Mouse (Mus musculus): ENCODE measurements around the gene Egfl8. TPM values are rescaled to one million over a fixed set of nuclear protein-coding genes. Genes with fewer than 3 reads are reported as not detected.

The Egfl8 gene
- polyA plus RNA-seq (2017; shearing (Covaris generic)): 3.1 TPM

DNA sequence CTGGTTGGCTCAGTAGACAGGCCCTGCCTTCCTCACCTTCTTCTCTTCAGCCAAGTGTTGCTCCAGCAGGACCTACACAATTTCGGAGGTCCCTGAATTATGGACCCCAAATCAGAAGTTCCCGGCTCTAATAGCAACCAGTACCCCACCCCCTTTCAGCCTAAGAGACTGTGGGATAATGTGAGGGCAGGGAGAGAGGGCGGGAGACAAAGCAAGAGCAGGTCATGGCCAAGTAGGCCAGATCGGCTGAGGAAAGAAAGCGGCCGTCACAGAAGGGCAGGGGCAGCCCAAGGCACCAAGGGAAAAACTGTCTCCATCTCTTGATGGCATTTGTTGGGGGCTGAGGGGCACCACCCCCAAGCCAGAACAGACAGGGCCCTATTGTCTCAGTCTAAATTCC lies at the start of gene Egfl8:
TSS of gene Egfl8 (minus strand) at position 101 of the 400 bp plus-strand sequence.

DNA sequence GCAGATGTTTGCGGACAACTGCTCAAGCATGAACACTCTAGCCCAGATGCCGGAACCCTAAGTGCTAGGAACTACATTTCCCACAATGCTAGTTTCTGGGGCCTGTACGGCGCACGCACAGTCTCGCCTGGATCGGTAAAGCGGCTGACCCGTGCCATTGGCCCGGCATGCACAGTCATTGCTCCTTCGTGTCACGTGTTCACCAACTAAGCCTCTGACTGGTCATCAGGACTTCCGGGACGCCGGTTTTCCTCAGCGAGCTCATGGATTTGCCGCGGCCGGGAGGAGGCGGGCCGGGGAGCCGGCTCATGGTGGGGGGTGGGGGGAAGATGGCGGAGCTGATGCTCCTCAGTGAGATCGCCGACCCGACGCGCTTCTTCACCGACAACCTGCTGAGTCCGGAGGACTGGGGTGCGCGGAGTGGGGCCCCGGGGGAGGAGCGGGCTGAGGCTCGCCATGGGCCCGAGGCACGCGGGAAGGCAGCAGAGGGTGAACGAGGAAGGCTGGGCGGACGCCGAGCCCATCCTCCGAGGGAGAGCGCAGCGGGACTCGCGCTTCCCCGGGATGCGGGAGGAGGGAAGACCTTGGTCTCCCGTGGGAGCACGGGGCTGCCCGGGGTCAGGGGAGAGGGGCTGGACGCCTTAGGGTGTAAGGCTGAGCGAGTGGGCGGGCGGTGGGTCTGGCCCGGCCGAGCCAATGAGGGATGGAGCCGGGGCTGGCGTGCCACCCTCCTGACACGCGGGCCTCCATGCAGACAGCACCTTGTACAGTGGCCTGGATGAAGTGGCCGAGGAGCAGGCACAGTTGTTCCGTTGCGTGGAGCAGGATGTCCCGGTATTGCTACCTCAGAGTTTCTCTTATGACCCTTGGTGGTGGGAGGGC lies 31.4 kb upstream of the Egfl8 start, which contains the start of gene Atf6b:
TSS of gene Atf6b (plus strand) at position 241 of the 882 bp plus-strand sequence.

DNA sequence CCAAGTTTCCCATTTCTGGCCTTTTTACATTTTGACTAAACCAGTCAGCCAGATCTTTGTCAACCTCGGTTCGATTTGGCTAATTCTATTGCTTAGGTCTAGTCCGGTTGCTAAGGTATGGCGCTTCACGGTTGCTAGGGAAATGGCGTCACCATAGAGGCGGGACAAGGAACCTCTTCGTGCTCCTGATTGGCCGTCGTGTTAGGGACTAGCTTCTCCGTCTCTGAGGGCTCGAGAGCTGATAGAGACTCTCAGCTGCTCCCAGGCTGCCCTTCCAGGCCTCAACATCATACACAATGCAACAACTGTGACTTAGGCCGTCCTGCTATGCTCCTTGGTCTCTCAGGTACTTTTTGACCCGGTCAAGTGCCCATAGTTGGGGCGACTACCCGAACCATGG lies 28.8 kb upstream of the Egfl8 start, which contains the start of gene Fkbpl:
TSS of gene Fkbpl (plus strand) at position 157 of the 400 bp plus-strand sequence.

DNA sequence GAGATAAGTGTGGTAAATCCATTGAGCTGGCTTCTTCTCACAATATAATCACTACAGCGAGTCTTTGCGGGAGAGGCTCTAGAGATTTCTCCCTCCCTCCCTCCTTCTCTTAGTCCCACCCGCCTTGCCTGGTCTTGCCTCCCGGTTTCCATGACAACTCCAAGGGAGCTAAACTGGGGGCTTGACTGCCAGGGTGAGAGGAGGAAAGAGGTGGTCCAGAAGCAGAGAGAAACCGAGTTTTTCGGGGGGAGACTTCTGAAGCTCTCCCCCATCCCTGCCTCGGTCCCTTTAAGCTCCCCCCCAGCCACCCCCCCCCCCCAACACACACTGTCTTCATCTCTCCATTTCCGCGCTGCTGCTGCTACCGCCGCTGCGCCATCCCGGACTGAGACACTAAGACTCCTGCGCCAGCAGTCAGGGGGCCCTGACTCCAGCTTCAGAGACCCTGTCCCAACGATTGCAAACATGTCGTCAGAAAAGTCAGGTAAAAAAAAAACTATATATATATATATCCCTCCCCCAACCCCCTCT lies 13.5 kb upstream of the Egfl8 start, which contains the start of gene Prrt1:
TSS of gene Prrt1 (plus strand) at position 313 of the 531 bp plus-strand sequence.

DNA sequence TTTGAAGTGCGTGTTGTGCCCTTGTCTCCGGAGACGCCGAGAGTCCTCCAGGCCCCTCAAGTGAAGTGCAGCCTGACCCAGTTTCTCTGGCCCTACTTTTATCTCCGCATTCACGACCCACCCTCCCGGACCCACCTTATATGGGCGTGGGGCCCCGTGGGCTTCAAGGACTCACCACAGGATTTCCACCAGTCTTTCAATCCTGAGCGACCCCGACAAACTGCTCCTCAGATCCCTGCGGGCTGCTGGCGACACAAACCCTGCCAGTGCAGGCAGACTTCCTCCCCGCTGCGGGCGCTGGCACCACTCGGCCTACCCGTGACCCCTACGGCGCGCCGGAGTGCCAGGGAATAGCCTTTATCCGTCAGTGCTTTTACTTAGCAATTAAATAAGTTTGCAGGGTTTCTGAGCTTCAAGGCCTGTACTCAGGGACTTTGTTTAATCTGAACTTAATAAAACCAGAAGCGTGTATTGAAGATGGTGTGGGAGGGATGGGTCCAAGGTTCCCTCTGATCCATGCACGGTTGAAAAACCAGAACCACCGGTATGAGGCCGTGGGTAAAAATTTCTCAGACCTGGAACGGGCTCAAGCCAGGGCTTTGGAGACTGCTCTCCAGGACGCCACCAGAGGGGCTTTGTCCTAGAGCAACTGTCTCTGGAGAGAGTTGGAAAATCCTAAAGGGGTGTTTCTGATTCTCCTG lies 12.3 kb upstream of the Egfl8 start, which contains the start of gene Ppt2:
TSS of gene Ppt2 (minus strand) at position 568 of the 701 bp plus-strand sequence.

DNA sequence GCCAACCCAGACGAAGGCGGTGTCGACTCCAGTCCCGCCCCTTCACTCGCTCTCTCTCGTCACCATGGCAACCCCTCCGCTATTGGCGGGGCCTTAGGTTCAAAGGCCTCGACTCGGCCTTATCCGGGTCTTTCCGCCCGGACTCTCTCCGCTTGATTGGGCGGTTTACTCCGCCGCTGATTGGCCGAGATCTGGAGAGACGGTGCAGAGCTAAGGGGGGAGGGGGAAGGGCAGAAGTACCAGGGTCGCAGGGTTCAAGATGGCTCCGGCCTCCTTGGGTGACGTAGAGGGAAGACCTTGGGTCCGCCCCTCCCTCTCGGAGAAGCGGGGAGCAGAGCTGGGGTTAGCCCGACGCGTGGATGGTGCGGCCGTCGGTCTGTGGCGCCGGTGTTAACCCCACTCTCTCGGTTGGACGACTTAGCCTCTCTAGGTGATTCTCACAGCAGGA lies 11.7 kb downstream of the Egfl8 start, which contains the start of gene Agpat1:
TSS of gene Agpat1 (plus strand) at position 202 of the 448 bp plus-strand sequence.

DNA sequence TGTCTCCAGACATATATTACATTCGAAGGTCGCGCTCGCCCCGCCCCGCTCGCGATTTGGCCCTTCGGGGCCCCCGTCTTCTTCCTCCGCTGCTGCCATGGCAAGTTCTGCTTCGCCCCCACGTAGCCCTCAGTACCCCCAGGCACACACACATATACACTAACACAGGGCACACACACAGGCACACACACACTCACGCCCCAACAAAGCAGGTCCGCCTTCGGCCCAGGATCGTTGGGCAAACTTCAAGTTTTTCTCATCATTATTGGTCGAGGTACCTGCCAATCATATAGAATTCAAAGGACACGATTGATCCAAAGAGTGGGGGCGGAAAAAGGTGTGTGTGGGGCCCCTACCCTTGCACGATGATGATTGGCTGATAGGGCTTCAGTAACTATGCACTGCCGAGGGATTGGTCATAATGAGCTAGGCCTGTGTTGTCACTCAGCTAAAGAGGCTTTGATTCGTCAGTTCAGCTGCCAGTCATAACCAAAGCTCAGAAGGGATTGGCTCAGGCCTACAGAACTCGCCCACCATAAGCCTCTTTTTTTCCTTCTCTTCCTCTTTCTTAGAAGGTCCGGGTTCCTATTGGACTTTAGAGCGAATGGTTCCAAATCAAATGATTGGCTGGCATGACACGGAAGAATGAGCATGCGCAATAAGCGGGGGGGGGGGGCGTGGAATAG lies 12.3 kb downstream of the Egfl8 start, which contains the start of gene Rnf5:
TSS of gene Rnf5 (minus strand) at position 316 of the 686 bp plus-strand sequence.

DNA sequence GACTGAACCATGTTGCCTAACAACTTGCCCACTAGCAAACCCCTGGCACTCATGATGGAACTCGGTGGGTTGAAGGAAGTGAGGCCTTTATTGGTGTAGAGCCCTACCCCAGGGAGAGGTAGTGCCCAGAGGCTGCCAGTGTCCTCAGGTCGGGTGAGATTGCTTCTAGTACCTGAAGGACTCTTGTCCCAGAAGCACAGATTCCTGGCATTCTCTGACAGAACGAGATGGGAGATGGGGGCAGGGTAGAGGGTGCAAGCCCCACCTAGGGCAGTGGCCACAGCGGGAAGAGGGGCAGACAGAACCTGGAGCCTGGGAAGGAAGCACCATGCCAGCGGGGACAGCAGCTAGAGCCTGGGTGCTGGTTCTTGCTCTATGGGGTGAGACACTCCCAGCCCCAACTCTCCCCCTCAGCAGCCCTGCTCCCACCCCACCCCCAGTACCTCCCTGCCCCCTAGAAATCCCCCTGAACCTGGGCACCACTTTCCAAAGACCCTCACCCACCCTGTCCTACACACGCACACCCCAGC lies 18.1 kb downstream of the Egfl8 start, which contains the start of gene Ager:
TSS of gene Ager (plus strand) at position 297 of the 530 bp plus-strand sequence.

DNA sequence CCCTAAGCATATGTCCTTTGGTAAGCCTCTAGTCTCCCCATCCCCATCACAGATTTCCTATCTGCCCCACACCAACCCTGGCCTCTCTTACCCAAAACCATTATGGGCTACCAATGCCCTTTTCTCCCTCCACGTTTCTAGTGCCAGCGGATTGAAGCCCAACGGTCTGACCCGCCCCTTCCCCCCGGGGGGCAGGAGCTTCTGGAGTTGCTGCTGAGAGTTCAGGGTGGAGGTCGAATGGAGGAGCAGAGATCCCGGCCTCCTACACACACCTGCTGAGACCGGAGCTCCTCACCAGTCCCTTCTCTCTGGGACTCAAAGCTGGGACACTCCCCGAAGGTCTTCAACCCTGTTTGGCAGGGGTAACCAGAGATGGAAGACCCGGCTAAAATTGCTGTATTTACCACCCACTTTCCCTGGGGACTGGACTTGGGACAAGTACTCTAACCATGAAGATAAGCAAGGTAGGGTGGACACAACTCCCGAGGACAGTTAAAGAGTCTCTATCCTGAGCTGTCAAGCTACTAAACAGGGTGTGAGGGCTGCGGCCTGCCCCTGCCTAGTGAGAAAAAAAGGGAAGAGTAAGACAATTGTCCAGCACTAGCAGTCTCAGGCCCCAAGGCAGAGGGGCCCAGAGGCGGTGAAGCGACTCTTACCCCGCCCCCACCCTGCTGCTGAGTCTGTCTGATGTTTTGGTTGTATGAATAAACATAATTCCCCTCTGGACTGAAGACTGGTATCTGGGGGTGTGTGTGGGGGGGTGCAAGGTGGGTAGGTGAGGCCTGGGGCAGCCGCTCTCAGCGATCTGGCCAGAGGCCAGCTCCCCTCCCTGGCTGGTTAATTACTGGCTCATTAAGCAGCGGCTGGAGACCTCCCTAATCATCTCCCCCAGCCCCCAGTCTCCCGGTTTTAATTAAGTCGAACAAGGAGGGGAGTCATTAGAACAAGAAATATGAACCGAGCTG lies 24.5 kb downstream of the Egfl8 start, which contains the start of gene Pbx2:
TSS of gene Pbx2 (plus strand) at position 238 of the 965 bp plus-strand sequence.

DNA sequence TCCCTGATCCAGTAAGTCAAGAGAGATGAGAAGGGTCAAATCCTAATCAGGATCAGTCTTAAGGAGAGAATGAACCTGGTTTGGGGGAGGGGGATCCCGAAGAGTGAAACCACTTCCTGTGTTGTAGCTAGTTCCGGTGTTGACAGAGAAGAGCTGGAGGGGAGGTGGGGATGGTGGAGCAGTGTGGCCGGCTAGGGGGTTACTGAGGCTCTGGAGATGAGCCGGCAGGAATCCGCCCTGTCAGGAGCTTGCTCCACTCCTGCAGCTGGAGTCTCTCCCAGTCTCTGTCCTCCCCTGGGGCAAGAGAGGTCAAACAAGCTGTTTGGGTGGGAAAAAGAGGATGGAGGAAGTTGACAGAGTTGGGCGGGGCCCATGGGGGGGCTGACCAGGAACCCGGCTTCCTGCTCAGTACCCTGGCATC lies 26.1 kb downstream of the Egfl8 start, which contains the start of gene Gpsm3:
TSS of gene Gpsm3 (plus strand) at position 126 of the 421 bp plus-strand sequence.

DNA sequence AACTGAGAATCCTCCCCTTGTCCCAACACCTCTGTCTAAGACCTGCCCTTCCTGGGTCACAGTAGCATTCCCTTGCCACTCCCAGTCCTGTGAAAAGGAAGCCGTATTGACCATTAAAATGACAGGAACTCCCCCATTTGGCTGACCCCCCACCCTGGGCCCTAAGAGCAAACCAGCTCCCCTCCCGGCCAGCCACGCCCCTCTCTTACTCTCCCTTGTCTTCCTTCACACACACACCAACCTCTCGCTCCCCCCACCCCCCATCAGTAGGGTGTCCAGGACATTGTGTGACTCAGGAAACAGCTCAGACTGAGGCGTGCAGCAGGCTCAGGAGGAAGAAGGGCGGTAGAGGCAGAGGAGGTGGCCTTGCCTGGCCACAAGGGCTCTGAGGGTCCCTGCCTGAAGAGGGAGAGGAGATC lies 51.8 kb downstream of the Egfl8 start, which contains the start of gene Notch4:
TSS of gene Notch4 (plus strand) at position 266 of the 419 bp plus-strand sequence.

Other genes starting within 250 kb of the Egfl8 start
- gene Btnl1, start 238.8 kb downstream of the Egfl8 start, polyA plus RNA-seq (2017; shearing (Covaris generic)): not detected
- gene BC051142, start 217.2 kb downstream of the Egfl8 start, polyA plus RNA-seq (2017; shearing (Covaris generic)): not detected
- gene Btnl4, start 138.7 kb downstream of the Egfl8 start, polyA plus RNA-seq (2017; shearing (Covaris generic)): not detected
- gene Btnl6, start 98.6 kb downstream of the Egfl8 start, polyA plus RNA-seq (2017; shearing (Covaris generic)): not detected
- 0.12 TPM for gene Notch4, start 51.7 kb downstream of the Egfl8 start, polyA plus RNA-seq (2017; shearing (Covaris generic))
- 267 TPM for gene Gpsm3, start 26.2 kb downstream of the Egfl8 start, polyA plus RNA-seq (2017; shearing (Covaris generic))
- gene Pbx2, start 24.7 kb downstream of the Egfl8 start, polyA plus RNA-seq (2017; shearing (Covaris generic)): 12.2 TPM
- 1.7 TPM for gene Ager, start 18.1 kb downstream of the Egfl8 start, polyA plus RNA-seq (2017; shearing (Covaris generic))
- 56.4 TPM for gene Rnf5, start 12.3 kb downstream of the Egfl8 start, polyA plus RNA-seq (2017; shearing (Covaris generic))
- 16.8 TPM for gene Agpat1, start 11.7 kb downstream of the Egfl8 start, polyA plus RNA-seq (2017; shearing (Covaris generic))
- gene Ppt2, start 12.5 kb upstream of the Egfl8 start, polyA plus RNA-seq (2017; shearing (Covaris generic)): 17.4 TPM
- gene Prrt1, start 13.6 kb upstream of the Egfl8 start, polyA plus RNA-seq (2017; shearing (Covaris generic)): 9.7 TPM
- gene Fkbpl, start 28.8 kb upstream of the Egfl8 start, polyA plus RNA-seq (2017; shearing (Covaris generic)): 2.8 TPM
- 47.3 TPM for gene Atf6b, start 31.2 kb upstream of the Egfl8 start, polyA plus RNA-seq (2017; shearing (Covaris generic))
- gene Tnxb, start 54.6 kb upstream of the Egfl8 start, polyA plus RNA-seq (2017; shearing (Covaris generic)): not detected
- not detected for gene C4b, start 127.9 kb upstream of the Egfl8 start, polyA plus RNA-seq (2017; shearing (Covaris generic))
- gene Cyp21a1, start 188.6 kb upstream of the Egfl8 start, polyA plus RNA-seq (2017; shearing (Covaris generic)): not detected
- gene Stk19, start 221.0 kb upstream of the Egfl8 start, polyA plus RNA-seq (2017; shearing (Covaris generic)): 18.7 TPM
- 89.1 TPM for gene Dxo, start 221.0 kb upstream of the Egfl8 start, polyA plus RNA-seq (2017; shearing (Covaris generic))
- gene Skiv2l, start 234.2 kb upstream of the Egfl8 start, polyA plus RNA-seq (2017; shearing (Covaris generic)): 137 TPM
- 27.2 TPM for gene Nelfe, start 234.4 kb upstream of the Egfl8 start, polyA plus RNA-seq (2017; shearing (Covaris generic))
- gene Cfb, start 246.5 kb upstream of the Egfl8 start, polyA plus RNA-seq (2017; shearing (Covaris generic)): not detected